In the genomic region with DNA sequence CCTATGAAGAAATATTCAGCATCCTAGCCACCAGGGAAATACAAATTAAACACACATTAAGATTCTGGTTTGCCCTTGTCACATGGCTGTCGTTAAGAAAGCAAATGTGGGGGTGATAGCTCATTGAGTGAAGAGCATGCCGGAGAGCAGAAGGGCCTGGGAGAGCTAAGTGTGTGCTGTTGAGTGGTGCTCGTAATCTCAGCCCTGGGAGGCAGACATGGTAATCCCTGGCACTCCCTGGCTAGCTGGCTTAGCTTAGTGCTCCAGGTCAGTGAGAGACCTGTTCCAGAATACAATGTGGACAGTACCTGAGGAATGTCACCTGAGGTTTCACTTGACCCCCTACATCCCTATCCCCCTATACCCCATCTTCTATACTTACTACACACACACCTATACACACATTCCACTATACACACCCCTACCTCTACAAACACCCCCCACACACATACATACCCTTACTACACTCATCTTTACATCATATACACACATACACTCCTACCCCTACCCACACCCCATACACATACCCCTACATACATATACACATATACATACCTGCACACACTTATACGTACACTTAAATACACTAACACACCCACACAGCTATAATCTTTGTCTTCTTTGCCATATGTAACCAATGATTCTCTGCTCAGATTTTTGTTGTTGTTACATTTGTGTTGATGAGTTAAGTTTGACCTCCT, we compare ENCODE assay signal across 18 mouse cellular contexts. TPM values are rescaled to one million over a fixed set of nuclear protein-coding genes. Genes with fewer than 3 reads are reported as not detected.
DNase-seq lines count a peak whose midpoint lies in the region; ATAC-seq and TF ChIP-seq lines count a peak whose summit lies in the region.
"Had no signal": no experiment of that assay in that cellular context is flagged by ENCODE, and none has a peak within 500 bp of the region (broad histone marks: within the 10 kb centered on the region; RNA-seq: fewer than 3 reads in every experiment).

No protein-coding gene starts in this region.

- H3K9ac ChIP-seq in intestine, embryonic 14.5 days (ENCODE audit: low read length), result no peak overlapping the region
- H3K9ac ChIP-seq in intestine, postnatal 0 days (ENCODE audit: low read depth, low read length), result no peak overlapping the region
- no peak overlapping the region for H3K9ac ChIP-seq in embryonic facial prominence, embryonic 12.5 days
- no peak overlapping the region for H3K9ac ChIP-seq in neural tube, embryonic 15.5 days (replicated peaks)
- H3K9ac ChIP-seq: forebrain, embryonic 13.5 days; forebrain, postnatal 0 days; heart, embryonic 12.5 days; hindbrain, embryonic 15.5 days had no signal

- no peak for ATAC-seq in intestine, embryonic 14.5 days (replicated peaks; ENCODE audit: low FRiP score, low TSS enrichment, low read depth)
- ATAC-seq in intestine, postnatal 0 days, result no peak
- peak; percentile 69; the same call in 1 of the 2 replicates for ATAC-seq in embryonic facial prominence, embryonic 12.5 days (ENCODE audit: insufficient number of reproducible peaks, insufficient read depth, low FRiP score, low TSS enrichment)
- no peak for ATAC-seq in neural tube, embryonic 15.5 days (ENCODE audit: low FRiP score)
- ATAC-seq: activated CD4-positive, CD25-positive, alpha-beta regulatory T cell, adult 4 months; forebrain, embryonic 13.5 days; forebrain, postnatal 0 days; Patski had no signal

- no peaks in the 10 kb centered on the region for H3K4me1 ChIP-seq in intestine, embryonic 14.5 days (replicated peaks; ENCODE audit: control insufficient read depth, insufficient read depth, low read length)
- H3K4me1 ChIP-seq in intestine, postnatal 0 days (replicated peaks; ENCODE audit: control insufficient read depth, insufficient read depth, low read length), result no peaks in the 10 kb centered on the region
- H3K4me1 ChIP-seq in embryonic facial prominence, embryonic 12.5 days, result no peaks in the 10 kb centered on the region
- H3K4me1 ChIP-seq in neural tube, embryonic 15.5 days, result no peaks in the 10 kb centered on the region
- H3K4me1 ChIP-seq: forebrain, embryonic 13.5 days; heart, embryonic 12.5 days; hindbrain, embryonic 15.5 days had no signal

- no peaks in the 10 kb centered on the region for H3K27me3 ChIP-seq in intestine, embryonic 14.5 days (replicated peaks; ENCODE audit: control insufficient read depth, insufficient read depth, low read length)
- no peaks in the 10 kb centered on the region for H3K27me3 ChIP-seq in intestine, postnatal 0 days (replicated peaks; ENCODE audit: control insufficient read depth, insufficient read depth, low read length)
- no peaks in the 10 kb centered on the region for H3K27me3 ChIP-seq in embryonic facial prominence, embryonic 12.5 days
- no peaks in the 10 kb centered on the region for H3K27me3 ChIP-seq in neural tube, embryonic 15.5 days (replicated peaks)
- H3K27me3 ChIP-seq: forebrain, embryonic 13.5 days; heart, embryonic 12.5 days; hindbrain, embryonic 15.5 days; Patski had no signal

- H3K27ac ChIP-seq in intestine, embryonic 14.5 days (ENCODE audit: low read depth), result no peak overlapping the region
- no peak overlapping the region for H3K27ac ChIP-seq in intestine, postnatal 0 days (ENCODE audit: low read depth, low read length)
- no peak overlapping the region for H3K27ac ChIP-seq in embryonic facial prominence, embryonic 12.5 days
- no peak overlapping the region for H3K27ac ChIP-seq in neural tube, embryonic 15.5 days (replicated peaks)
- H3K27ac ChIP-seq: forebrain, embryonic 13.5 days; hindbrain, embryonic 15.5 days had no signal

- no peaks in the 10 kb centered on the region for H3K9me3 ChIP-seq in intestine, embryonic 14.5 days (ENCODE audit: control insufficient read depth, low read length)
- no peaks in the 10 kb centered on the region for H3K9me3 ChIP-seq in intestine, postnatal 0 days (ENCODE audit: control insufficient read depth)
- H3K9me3 ChIP-seq in embryonic facial prominence, embryonic 12.5 days, result no peaks in the 10 kb centered on the region
- no peaks in the 10 kb centered on the region for H3K9me3 ChIP-seq in neural tube, embryonic 15.5 days (replicated peaks)
- H3K9me3 ChIP-seq: forebrain, embryonic 13.5 days; heart, embryonic 12.5 days; hindbrain, embryonic 15.5 days had no signal

- no peak for TF ChIP-seq CTCF in intestine, postnatal 0 days (IDR thresholded peaks at IDR 0.05; ENCODE audit: low read depth)

- peak; percentile 13 for DNase-seq in intestine, embryonic 14.5 days (ENCODE audit: low spot score)
- DNase-seq in lung, postnatal 36 days, result peak; percentile 5
- DNase-seq in lung, postnatal 14 days, result no peak
- DNase-seq: adrenal gland, postnatal 14 days; cerebellum, adult 18-20 months; cerebellum, adult 9-11 months; cerebellum, postnatal 36 days; forebrain, postnatal 0 days; gastrocnemius, postnatal 14 days; heart, postnatal 36 days had no signal

- H3K36me3 ChIP-seq in intestine, embryonic 14.5 days (ENCODE audit: control insufficient read depth, insufficient read depth, low read length), result no peaks in the 10 kb centered on the region
- no peaks in the 10 kb centered on the region for H3K36me3 ChIP-seq in intestine, postnatal 0 days (ENCODE audit: control insufficient read depth, insufficient read depth)
- no peaks in the 10 kb centered on the region for H3K36me3 ChIP-seq in embryonic facial prominence, embryonic 12.5 days
- no peaks in the 10 kb centered on the region for H3K36me3 ChIP-seq in neural tube, embryonic 15.5 days
- H3K36me3 ChIP-seq: heart, embryonic 12.5 days; hindbrain, embryonic 15.5 days had no signal

- 80% methylated on average over 4 of the region's 4 CpGs for WGBS in intestine, embryonic 14.5 days
- 67% methylated on average over 4 of the region's 4 CpGs for WGBS in intestine, postnatal 0 days
- WGBS in embryonic facial prominence, embryonic 12.5 days, result 79% methylated on average over 4 of the region's 4 CpGs
- 67% methylated on average over 4 of the region's 4 CpGs for WGBS in neural tube, embryonic 15.5 days

- no peak overlapping the region for H3K4me3 ChIP-seq in intestine, embryonic 14.5 days (ENCODE audit: low read depth, low read length)
- no peak overlapping the region for H3K4me3 ChIP-seq in intestine, postnatal 0 days (ENCODE audit: low read depth, low read length)
- no peak overlapping the region for H3K4me3 ChIP-seq in embryonic facial prominence, embryonic 12.5 days
- no peak overlapping the region for H3K4me3 ChIP-seq in neural tube, embryonic 15.5 days (replicated peaks)
- H3K4me3 ChIP-seq: forebrain, embryonic 13.5 days; heart, embryonic 12.5 days; hindbrain, embryonic 15.5 days had no signal

- no peak overlapping the region for H3K4me2 ChIP-seq in intestine, embryonic 14.5 days (ENCODE audit: low read length)
- H3K4me2 ChIP-seq in intestine, postnatal 0 days (replicated peaks; ENCODE audit: low read depth), result no peak overlapping the region
- H3K4me2 ChIP-seq in embryonic facial prominence, embryonic 12.5 days (replicated peaks), result no peak overlapping the region
- H3K4me2 ChIP-seq in neural tube, embryonic 15.5 days, result no peak overlapping the region
- H3K4me2 ChIP-seq: forebrain, embryonic 13.5 days; heart, embryonic 12.5 days; hindbrain, embryonic 15.5 days had no signal

RNA-seq across cellular contexts. Expression of gene Gpr39, which starts 52.3 kb away (rescaled TPM):
- 5.7 and 6.3 TPM in 2 replicates for polyA plus RNA-seq in intestine, embryonic 14.5 days (2014; fragmentation: Nextera tagmentation; extraction: Ambion mirVana)
- polyA plus RNA-seq in intestine, postnatal 0 days (2015; fragmentation: Nextera tagmentation; extraction: Ambion mirVana), result 6.8 TPM in 2 replicates
- polyA plus RNA-seq in embryonic facial prominence, embryonic 12.5 days (2016; fragmentation: Nextera tagmentation; extraction: Ambion mirVana), result 0.10 TPM in 1 of 2 replicates, not detected in the other
- 0.10 and 0.54 TPM in 2 replicates for polyA plus RNA-seq in neural tube, embryonic 15.5 days (2015; fragmentation: Nextera tagmentation; extraction: Ambion mirVana)
- polyA plus RNA-seq: activated CD4-positive, CD25-positive, alpha-beta regulatory T cell, adult 4 months; forebrain, embryonic 13.5 days; forebrain, postnatal 0 days had no signal
